Mouse (Mus musculus) midbrain, embryonic 15.5 days (tissue): ENCODE measurements around the gene Psmc3. TPM values are rescaled to one million over a fixed set of nuclear protein-coding genes. Genes with fewer than 3 reads are reported as not detected.
A peak's percentile ranks its signal among the peaks of the same experiment; 100 is the strongest.
"Not testable (repeated sequence)": the region's sequence is repeated elsewhere in the genome, so short reads cannot be mapped to it uniquely, and the experiment has no call there.

Source experiments
- ATAC-seq: fragments of 200-750 bp; cut with Nextera tagmentation; replicated peaks from 2 replicates; pipeline ENCODE4 v1.8.0; 2017; ENCODE audit warnings: moderate TSS enrichment
- H3K27ac ChIP-seq: fragments of 300-500 bp; sonication (generic); 2 replicates; pipeline ENCODE4 v1.5.1; 2015; ENCODE audit warnings: mild to moderate bottlenecking, inconsistent platforms
- H3K27me3 ChIP-seq: fragments of 300-500 bp; sonication (generic); replicated peaks from 2 replicates; pipeline ENCODE4 v1.6.1; 2015; ENCODE audit warnings: inconsistent platforms
- H3K36me3 ChIP-seq: fragments of 300-500 bp; sonication (generic); replicated peaks from 2 replicates; pipeline ENCODE4 v1.6.1; 2015; ENCODE audit warnings: inconsistent platforms
- H3K4me1 ChIP-seq: fragments of 300-500 bp; sonication (generic); 2 replicates; pipeline ENCODE4 v1.6.1; 2015; ENCODE audit warnings: inconsistent platforms
- H3K4me2 ChIP-seq: fragments of 300-500 bp; sonication (generic); 2 replicates; pipeline ENCODE4 v1.6.1; 2015; ENCODE audit warnings: inconsistent platforms, mild to moderate bottlenecking, moderate library complexity
- H3K4me3 ChIP-seq: fragments of 300-500 bp; sonication (generic); 2 replicates; pipeline ENCODE4 v1.5.1; 2015; ENCODE audit warnings: mild to moderate bottlenecking, inconsistent platforms
- H3K9ac ChIP-seq: fragments of 300-500 bp; sonication (generic); 2 replicates; pipeline ENCODE4 v1.6.1; 2015; ENCODE audit warnings: mild to moderate bottlenecking, inconsistent platforms
- H3K9me3 ChIP-seq: fragments of 300-500 bp; sonication (generic); 2 replicates; pipeline ENCODE4 v1.6.1; 2016; ENCODE audit warnings: inconsistent platforms
- WGBS: fragments of 180-500 bp; shearing (Covaris S2); methylation state at CpG from one replicate; pipeline ENCODE4 v1.1.7; 2015; ENCODE audit warnings: mixed read lengths; 5-methylcytosine and 5-hydroxymethylcytosine counted together
- polyA plus RNA-seq: library from polyadenylated mRNA; unstranded; fragments of >200 nt; fragmentation: Nextera tagmentation; extraction: Ambion mirVana; gene quantifications from 2 replicates; pipeline ENCODE4 v1.2.1, GENCODE M21; 2015

The Psmc3 gene
- polyA plus RNA-seq, 1 experiment from 2014 or later = 226 TPM

GRCm38 (mm10) chr2:91031216-91031615 is 22.6 kb upstream of the Psmc3 start:
- Histone ChIP-seq H3K9ac (no peak overlapping the region), H3K36me3 (no peaks in the 10 kb centered on the region), H3K4me1 (no peaks in the 10 kb centered on the region), H3K4me2 (no peak overlapping the region), H3K27ac (no peak overlapping the region), H3K9me3 (no peaks in the 10 kb centered on the region), H3K4me3 (no peak overlapping the region), H3K27me3 (no peaks in the 10 kb centered on the region)
- no peak for ATAC-seq
- 87% methylated on average over 4 of the region's 4 CpGs for WGBS

- Histone ChIP-seq H3K27ac (no peak overlapping the region), H3K4me2 (no peak overlapping the region), H3K4me3 (no peak overlapping the region), H3K9me3 (no peaks in the 10 kb centered on the region), H3K36me3 (no peaks in the 10 kb centered on the region), H3K4me1 (no peaks in the 10 kb centered on the region), H3K27me3 (no peaks in the 10 kb centered on the region), H3K9ac (no peak overlapping the region)
- no peak for ATAC-seq
- 13% methylated on average over 3 of the region's 3 CpGs for WGBS
Measured at GRCm38 (mm10) chr2:91033000-91033399, 20.8 kb upstream of the Psmc3 start.

- no peak within 1 kb of the TSS for H3K4me3 ChIP-seq
- H3K4me1 ChIP-seq = no peaks in the 10 kb centered on the region
- no peaks in the 10 kb centered on the region for H3K9me3 ChIP-seq
- no peaks in the 10 kb centered on the region for H3K36me3 ChIP-seq
- no peak within 1 kb of the TSS for H3K4me2 ChIP-seq
- no peak within 1 kb of the TSS for H3K27ac ChIP-seq
- 72% methylated on average over 9 of the region's 9 CpGs for WGBS
- no peak within 1 kb of the TSS for H3K9ac ChIP-seq
- no peaks in the 10 kb centered on the region for H3K27me3 ChIP-seq
- ATAC-seq = no peak
Measured at GRCm38 (mm10) chr2:91035385-91035784, 18.4 kb upstream of the Psmc3 start, which contains the start of gene Rapsn. TSS of gene Rapsn (plus strand) at chr2:91035620.

- ATAC-seq = no peak
- no peaks in the 10 kb centered on the region for H3K36me3 ChIP-seq
- no peaks in the 10 kb centered on the region for H3K27me3 ChIP-seq
- no peak overlapping the region for H3K4me3 ChIP-seq
- H3K4me2 ChIP-seq = no peak overlapping the region
- H3K9me3 ChIP-seq = no peaks in the 10 kb centered on the region
- H3K27ac ChIP-seq = no peak overlapping the region
- 80% methylated on average over 8 of the region's 8 CpGs for WGBS
- H3K9ac ChIP-seq = no peak overlapping the region
- H3K4me1 ChIP-seq = no peaks in the 10 kb centered on the region
Measured at GRCm38 (mm10) chr2:91041786-91042185, 12.0 kb upstream of the Psmc3 start.

- Histone ChIP-seq H3K4me1 (no peaks in the 10 kb centered on the region), H3K4me3 (no peak overlapping the region), H3K9ac (no peak overlapping the region), H3K27me3 (no peaks in the 10 kb centered on the region), H3K36me3 (no peaks in the 10 kb centered on the region), H3K27ac (no peak overlapping the region), H3K9me3 (no peaks in the 10 kb centered on the region), H3K4me2 (no peak overlapping the region)
- ATAC-seq = 0 out of 2 replicates have a peak, but pooled peaks have one; percentile 24
- 74% methylated on average over 21 of the region's 21 CpGs for WGBS
Measured at GRCm38 (mm10) chr2:91042651-91043398, 11.0 kb upstream of the Psmc3 start.

GRCm38 (mm10) chr2:91044727-91045126 is 9.1 kb upstream of the Psmc3 start:
- Histone ChIP-seq H3K4me1 (no peaks in the 10 kb centered on the region), H3K27me3 (no peaks in the 10 kb centered on the region), H3K4me3 (no peak overlapping the region), H3K36me3 (no peaks in the 10 kb centered on the region), H3K27ac (no peak overlapping the region), H3K9me3 (no peaks in the 10 kb centered on the region), H3K9ac (no peak overlapping the region), H3K4me2 (no peak overlapping the region)
- ATAC-seq = no peak
- 81% methylated on average over 13 of the region's 13 CpGs for WGBS

GRCm38 (mm10) chr2:91045805-91046204 is 8.0 kb upstream of the Psmc3 start:
- not testable (repeated sequence) for H3K36me3 ChIP-seq

GRCm38 (mm10) chr2:91047359-91047758 is 6.5 kb upstream of the Psmc3 start:
- ATAC-seq = no peak
- Histone ChIP-seq H3K4me1 (no peaks in the 10 kb centered on the region), H3K4me3 (no peak overlapping the region), H3K9me3 (no peaks in the 10 kb centered on the region), H3K36me3 (no peaks in the 10 kb centered on the region), H3K4me2 (no peak overlapping the region), H3K27ac (no peak overlapping the region), H3K27me3 (no peaks in the 10 kb centered on the region), H3K9ac (no peak overlapping the region)
- WGBS = 80% methylated on average over 9 of the region's 9 CpGs

More at GRCm38 (mm10) chr2:91045805-91046204, 8.0 kb upstream of the Psmc3 start:
- H3K9ac ChIP-seq, ATAC-seq, H3K27ac ChIP-seq, H3K27me3 ChIP-seq, H3K9me3 ChIP-seq, H3K4me2 ChIP-seq, H3K4me1 ChIP-seq, H3K4me3 ChIP-seq: not testable (repeated sequence)
- 88% methylated on average over 1 of the region's 1 CpGs for WGBS

GRCm38 (mm10) chr2:91051917-91052316 is 1.9 kb upstream of the Psmc3 start:
- ATAC-seq = no peak
- 89% methylated on average over 3 of the region's 3 CpGs for WGBS

GRCm38 (mm10) chr2:91052752-91053151 is 1.1 kb upstream of the Psmc3 start:
- Histone ChIP-seq H3K4me3 (no peak overlapping the region; the same call in 1 of the 2 replicates), H3K4me1 (peaks cover 16% of the 10 kb centered on the region), H3K9me3 (no peaks in the 10 kb centered on the region), H3K27me3 (no peaks in the 10 kb centered on the region), H3K27ac (no peak overlapping the region), H3K4me2 (peak overlapping the region; percentile 92; the same call in 1 of the 2 replicates), H3K9ac (no peak overlapping the region), H3K36me3 (peaks cover 21% of the 10 kb centered on the region)
- 58% methylated on average over 2 of the region's 2 CpGs for WGBS
- no peak for ATAC-seq

More at GRCm38 (mm10) chr2:91051917-91052316, 1.9 kb upstream of the Psmc3 start:
- peaks cover 15% of the 10 kb centered on the region for H3K36me3 ChIP-seq
- H3K27me3 ChIP-seq = no peaks in the 10 kb centered on the region
- no peak overlapping the region for H3K4me3 ChIP-seq
- H3K4me1 ChIP-seq = peaks cover 16% of the 10 kb centered on the region
- H3K4me2 ChIP-seq = no peak overlapping the region
- H3K9me3 ChIP-seq = no peaks in the 10 kb centered on the region
- H3K9ac ChIP-seq = no peak overlapping the region
- no peak overlapping the region for H3K27ac ChIP-seq

GRCm38 (mm10) chr2:91053181-91053933 is 452 bp upstream of the Psmc3 start:
- WGBS = 0% methylated on average over 6 of the region's 6 CpGs
- Histone ChIP-seq H3K36me3 (peaks cover 25% of the 10 kb centered on the region), H3K4me1 (peaks cover 16% of the 10 kb centered on the region), H3K4me2 (peak overlapping the region; percentile 92), H3K9me3 (no peaks in the 10 kb centered on the region), H3K4me3 (peak overlapping the region; percentile 94), H3K27me3 (no peaks in the 10 kb centered on the region), H3K27ac (peak overlapping the region; percentile 90), H3K9ac (peak overlapping the region; percentile 42; the same call in 1 of the 2 replicates)
- peak; percentile 76; the same call in 1 of the 2 replicates for ATAC-seq

GRCm38 (mm10) chr2:91058435-91058834 is 4.6 kb downstream of the Psmc3 start:
- no peak overlapping the region for H3K9ac ChIP-seq
- H3K27ac ChIP-seq = no peak overlapping the region
- 94% methylated on average over 5 of the region's 5 CpGs for WGBS
- ATAC-seq = no peak
- peaks cover 68% of the 10 kb centered on the region for H3K36me3 ChIP-seq
- peaks cover 12% of the 10 kb centered on the region for H3K4me1 ChIP-seq
- no peaks in the 10 kb centered on the region for H3K27me3 ChIP-seq
- no peak overlapping the region for H3K4me2 ChIP-seq
- no peaks in the 10 kb centered on the region for H3K9me3 ChIP-seq
- H3K4me3 ChIP-seq = no peak overlapping the region
